Mouse (Mus musculus) brain, embryonic 14.5 days (tissue): ENCODE results near the gene Ahcyl1.

Source experiments
- CTCF ChIP-seq: fragments of 200-500 bp; IDR thresholded peaks from 2 replicates; pipeline ENCODE4 v1.5.1; 2012; ENCODE audit warnings: inconsistent platforms, mild to moderate bottlenecking, moderate library complexity, borderline replicate concordance; ENCODE audit not compliant: insufficient read depth, insufficient read length; ENCODE audit errors: extremely low read depth
- POLR2A ChIP-seq: fragments of 200-500 bp; IDR thresholded peaks from 2 replicates; pipeline ENCODE4 v1.6.1; 2012; ENCODE audit warnings: mild to moderate bottlenecking, inconsistent platforms, borderline replicate concordance; ENCODE audit not compliant: poor library complexity, insufficient read depth, insufficient read length, severe bottlenecking; ENCODE audit errors: extremely low read depth

- TF ChIP-seq POLR2A, result no peak
- no peak for TF ChIP-seq CTCF
Measured at GRCm38 (mm10) chr3:107652968-107653367, 43.4 kb downstream of the Ahcyl1 start.
